Mouse (Mus musculus) macrophage (primary cell): ENCODE data around the gene Mtmr10. TPM values are rescaled to one million over a fixed set of nuclear protein-coding genes. Genes with fewer than 3 reads are reported as not detected.

ENCODE experiments used
- H3K27ac ChIP-seq: fragments of 350-480 bp; formaldehyde crosslinking; 2 replicates; pipeline ENCODE4 v1.9.0; 2021
- H3K36me3 ChIP-seq: fragments of 350-480 bp; formaldehyde crosslinking; 2 replicates; pipeline ENCODE4 v1.9.0; 2021; ENCODE audit errors: inconsistent target
- H3K4me3 ChIP-seq: fragments of 350-480 bp; formaldehyde crosslinking; 2 replicates; pipeline ENCODE4 v1.9.0; 2021; ENCODE audit errors: inconsistent target
- H3K79me2 ChIP-seq: fragments of 350-480 bp; formaldehyde crosslinking; 2 replicates; pipeline ENCODE4 v1.9.0; 2021; ENCODE audit errors: inconsistent target
- WGBS: methylation state at CpG from one replicate; pipeline ENCODE4 v1.1.7; 2026; ENCODE audit warnings: inconsistent platforms; ENCODE audit not compliant: missing documents; 5-methylcytosine and 5-hydroxymethylcytosine counted together
- polyA plus RNA-seq: library from polyadenylated mRNA; stranded (reverse); fragments of 250-400 nt; gene quantifications from 3 replicates; pipeline ENCODE4 v1.2.4, GENCODE M21; 2018; ENCODE audit warnings: inconsistent platforms

The Mtmr10 gene
- polyA plus RNA-seq, 1 experiment from 2014 or later, result 25.6 TPM

DNA sequence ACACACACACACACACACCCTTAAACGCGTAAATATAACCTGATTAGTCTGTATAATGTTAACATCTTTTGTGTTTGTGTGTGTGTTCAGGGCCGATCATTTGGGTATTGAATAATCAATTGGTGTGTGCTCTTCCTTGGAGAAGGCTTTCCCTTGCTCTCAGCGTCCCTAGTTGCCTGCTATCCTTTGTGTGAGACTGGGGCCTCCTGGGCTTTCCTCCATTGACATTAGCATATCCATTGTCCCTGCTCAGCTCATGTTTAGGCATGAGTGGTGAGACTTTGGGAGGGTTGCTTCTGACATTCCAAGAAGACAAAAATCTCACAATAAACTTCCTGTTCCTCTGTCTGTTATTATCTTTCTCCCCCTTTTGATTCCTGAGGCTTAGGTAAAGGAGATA, 15.5 kb upstream of the Mtmr10 start:
- Histone ChIP-seq H3K4me3 (no peak overlapping the region), H3K36me3 (no peaks in the 10 kb centered on the region), H3K27ac (no peak overlapping the region), H3K79me2 (no peaks in the 10 kb centered on the region)
- 63% methylated on average over 4 of the region's 4 CpGs for WGBS

DNA sequence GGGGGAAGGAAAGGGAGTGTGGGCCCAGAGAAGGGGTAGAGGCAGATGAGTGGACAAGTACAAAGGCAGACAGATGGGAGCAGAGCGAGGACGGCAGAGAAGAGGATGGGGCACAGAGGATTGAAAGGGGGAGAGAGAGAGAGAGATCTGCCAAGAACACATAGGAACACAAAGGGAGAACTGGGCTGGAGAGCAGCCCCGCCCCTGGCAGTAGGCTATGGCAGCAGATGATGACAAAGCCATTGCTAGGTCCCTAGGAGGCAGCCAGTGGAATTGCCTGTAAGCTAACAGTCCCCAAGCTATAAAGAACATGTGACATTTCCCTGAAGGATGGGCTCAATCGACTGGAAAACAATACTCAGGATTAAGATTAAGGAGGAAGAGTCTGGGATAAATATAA, 11.9 kb upstream of the Mtmr10 start:
- Histone ChIP-seq H3K4me3 (no peak overlapping the region), H3K79me2 (no peaks in the 10 kb centered on the region), H3K36me3 (no peaks in the 10 kb centered on the region), H3K27ac (no peak overlapping the region)
- WGBS, result 93% methylated on average over 4 of the region's 4 CpGs

DNA sequence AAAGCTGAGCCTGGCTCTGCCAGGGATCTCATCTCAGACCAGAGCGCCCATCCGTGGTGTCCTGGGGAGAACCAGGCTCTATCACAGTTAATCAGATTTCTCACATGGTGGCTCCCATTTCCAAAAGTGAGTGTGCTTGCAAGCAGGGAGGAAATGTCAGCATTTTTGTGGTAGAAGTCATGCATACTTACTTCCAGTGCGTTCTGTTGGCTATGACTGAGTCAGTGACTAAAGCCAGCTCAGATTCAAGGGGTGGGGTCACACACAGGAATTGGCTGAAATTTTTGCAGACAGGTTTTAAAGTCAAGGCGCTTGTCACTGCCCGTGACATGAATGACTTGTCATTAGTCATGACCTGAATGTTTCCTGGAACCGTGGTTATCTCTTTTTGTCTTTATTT, 10.5 kb upstream of the Mtmr10 start:
- WGBS, result 19% methylated on average over 6 of the region's 6 CpGs

DNA sequence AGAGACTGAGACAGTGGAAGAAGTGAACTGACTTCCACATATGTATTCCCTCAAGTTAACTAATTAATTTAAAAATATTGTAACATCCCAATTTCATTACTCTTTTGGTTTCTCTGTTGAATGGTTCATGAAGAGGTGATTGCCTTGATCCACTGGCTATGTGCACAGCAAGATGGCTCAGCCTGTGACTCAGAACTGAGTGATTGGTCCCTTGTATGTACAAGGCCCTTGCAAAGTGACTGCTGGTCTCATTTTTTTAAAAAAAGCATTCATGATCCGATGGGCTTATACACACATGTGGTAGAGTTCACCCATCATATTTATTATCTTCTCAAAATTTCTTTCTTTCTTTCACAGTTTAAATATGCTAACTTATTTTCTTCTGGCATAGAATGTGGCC, 8.9 kb upstream of the Mtmr10 start:
- 80% methylated on average over 1 of the region's 1 CpGs for WGBS

More for the DNA sequence above, 10.5 kb upstream of the Mtmr10 start:
- no peaks in the 10 kb centered on the region for H3K36me3 ChIP-seq
- no peak overlapping the region for H3K4me3 ChIP-seq
- peak overlapping the region; percentile 91 for H3K27ac ChIP-seq
- H3K79me2 ChIP-seq, result no peaks in the 10 kb centered on the region

DNA sequence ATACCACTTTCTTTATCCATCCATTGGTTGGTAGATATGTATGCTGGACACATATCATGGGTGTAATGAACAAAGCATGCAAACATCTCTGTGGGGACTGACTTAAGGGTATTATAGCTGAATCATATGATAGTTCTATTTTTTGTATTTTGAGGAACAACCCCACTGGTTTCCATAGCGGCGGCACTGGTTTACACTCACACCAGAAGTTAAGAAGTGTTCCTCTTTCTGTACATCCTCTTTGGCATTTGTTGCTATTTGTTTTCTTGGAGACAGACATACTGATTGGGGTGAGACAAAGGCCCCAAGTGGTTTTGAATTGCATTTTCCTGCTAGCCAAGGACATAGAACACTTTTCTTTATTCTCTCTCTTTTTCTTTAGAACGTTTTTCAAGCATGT, 7.9 kb upstream of the Mtmr10 start:
- Histone ChIP-seq H3K79me2 (no peaks in the 10 kb centered on the region), H3K4me3 (no peak overlapping the region), H3K36me3 (no peaks in the 10 kb centered on the region), H3K27ac (peak overlapping the region; percentile 91)
- 0% methylated on average over 2 of the region's 3 CpGs for WGBS

More for the DNA sequence above, 8.9 kb upstream of the Mtmr10 start:
- peak overlapping the region; percentile 91 for H3K27ac ChIP-seq
- H3K79me2 ChIP-seq, result no peaks in the 10 kb centered on the region
- H3K36me3 ChIP-seq, result no peaks in the 10 kb centered on the region
- no peak overlapping the region for H3K4me3 ChIP-seq

DNA sequence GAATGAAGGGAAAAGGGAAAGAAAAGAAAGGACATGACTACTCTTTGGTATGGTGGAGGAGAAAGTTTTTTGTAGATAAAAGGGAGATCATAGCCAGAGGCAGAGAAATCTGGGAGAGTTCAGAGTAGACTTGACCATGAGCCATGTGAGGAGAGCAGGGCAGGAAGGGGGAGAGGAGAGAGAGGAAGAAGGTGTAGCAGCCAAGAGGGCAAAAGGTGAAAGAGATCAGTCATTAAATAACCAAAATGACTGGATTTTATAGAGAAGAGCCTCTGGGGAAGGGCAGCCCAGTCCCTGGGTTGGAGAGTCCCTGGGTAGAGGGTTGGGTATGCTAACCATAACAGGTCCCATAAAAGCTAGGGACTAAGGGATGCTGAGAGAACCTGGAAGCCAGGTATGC, 887 bp upstream of the Mtmr10 start:
- H3K4me3 ChIP-seq, result peak overlapping the region; percentile 56
- peak overlapping the region; percentile 84 for H3K27ac ChIP-seq

DNA sequence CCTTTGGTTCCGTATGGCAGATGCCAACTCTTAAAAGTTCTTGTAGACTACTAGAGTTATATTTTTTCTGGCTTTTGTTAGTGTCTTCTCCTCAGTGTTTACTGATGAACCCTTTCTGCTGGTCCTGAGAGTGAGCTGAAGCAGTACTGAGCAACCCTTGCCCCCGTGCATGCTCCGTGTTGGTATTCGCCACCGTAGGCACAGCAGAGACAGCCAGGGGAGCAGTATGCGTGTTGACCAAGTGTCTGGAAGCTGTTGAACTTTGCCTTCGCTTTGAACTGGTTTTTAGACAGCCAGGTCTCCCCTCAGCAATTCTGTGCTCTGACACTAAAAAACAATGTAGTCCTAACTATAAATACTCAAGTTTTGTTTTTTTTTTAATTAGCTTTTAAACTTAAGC, 2.0 kb downstream of the Mtmr10 start:
- H3K79me2 ChIP-seq, result peaks cover 67% of the 10 kb centered on the region
- H3K4me3 ChIP-seq, result peak overlapping the region; percentile 94; the same call in 1 of the 2 replicates
- peaks cover 11% of the 10 kb centered on the region; the same call in 1 of the 2 replicates for H3K36me3 ChIP-seq
- WGBS, result 93% methylated on average over 7 of the region's 7 CpGs
- no peak overlapping the region for H3K27ac ChIP-seq

More for the DNA sequence above, 887 bp upstream of the Mtmr10 start:
- Histone ChIP-seq H3K36me3 (peaks cover 7% of the 10 kb centered on the region; the same call in 1 of the 2 replicates), H3K79me2 (peaks cover 38% of the 10 kb centered on the region)

DNA sequence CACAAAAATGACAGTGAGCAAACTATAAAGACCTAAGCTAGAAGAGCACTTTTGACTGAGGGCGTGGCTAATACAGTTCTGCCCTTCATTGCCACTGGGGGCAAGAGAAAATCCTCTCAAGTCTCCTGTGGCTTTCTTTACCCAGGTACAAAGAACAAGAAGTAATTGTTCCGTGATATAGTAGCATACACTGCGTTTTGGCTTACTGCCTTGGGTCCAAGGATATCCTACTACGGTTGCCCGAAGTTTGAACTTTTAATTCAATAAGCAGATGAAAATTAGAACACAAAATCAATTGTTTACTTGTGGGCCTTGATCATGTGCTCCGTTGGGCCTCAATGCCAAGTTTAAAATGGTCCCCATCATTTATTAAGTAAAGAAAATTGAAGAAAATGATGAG, 3.0 kb downstream of the Mtmr10 start:
- Histone ChIP-seq H3K4me3 (no peak overlapping the region), H3K27ac (no peak overlapping the region)
- WGBS, result 100% methylated on average over 6 of the region's 6 CpGs

DNA sequence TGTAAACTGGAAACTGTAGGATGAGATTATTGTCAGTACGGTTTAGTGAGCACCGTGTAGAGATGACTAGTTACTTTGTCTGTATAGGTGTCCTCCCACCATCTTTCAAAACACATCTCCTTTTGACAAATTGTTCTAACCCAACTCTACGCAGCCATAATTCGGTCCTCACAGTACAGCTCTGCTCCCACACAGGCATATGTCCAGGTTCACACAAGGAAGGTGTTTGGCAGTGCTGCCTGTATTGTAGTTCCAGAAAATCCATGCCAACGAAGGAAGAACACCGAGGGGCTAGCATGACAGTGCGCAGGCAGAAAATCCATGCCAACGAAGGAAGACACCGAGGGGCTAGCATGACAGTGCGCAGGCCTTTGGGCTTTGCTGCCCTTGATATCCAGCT, 4.3 kb downstream of the Mtmr10 start:
- Histone ChIP-seq H3K36me3 (peaks cover 13% of the 10 kb centered on the region; the same call in 1 of the 2 replicates), H3K4me3 (no peak overlapping the region), H3K79me2 (peaks cover 90% of the 10 kb centered on the region), H3K27ac (no peak overlapping the region)
- 98% methylated on average over 10 of the region's 10 CpGs for WGBS

More for the DNA sequence above, 3.0 kb downstream of the Mtmr10 start:
- Histone ChIP-seq H3K79me2 (peaks cover 77% of the 10 kb centered on the region), H3K36me3 (peaks cover 13% of the 10 kb centered on the region; the same call in 1 of the 2 replicates)

DNA sequence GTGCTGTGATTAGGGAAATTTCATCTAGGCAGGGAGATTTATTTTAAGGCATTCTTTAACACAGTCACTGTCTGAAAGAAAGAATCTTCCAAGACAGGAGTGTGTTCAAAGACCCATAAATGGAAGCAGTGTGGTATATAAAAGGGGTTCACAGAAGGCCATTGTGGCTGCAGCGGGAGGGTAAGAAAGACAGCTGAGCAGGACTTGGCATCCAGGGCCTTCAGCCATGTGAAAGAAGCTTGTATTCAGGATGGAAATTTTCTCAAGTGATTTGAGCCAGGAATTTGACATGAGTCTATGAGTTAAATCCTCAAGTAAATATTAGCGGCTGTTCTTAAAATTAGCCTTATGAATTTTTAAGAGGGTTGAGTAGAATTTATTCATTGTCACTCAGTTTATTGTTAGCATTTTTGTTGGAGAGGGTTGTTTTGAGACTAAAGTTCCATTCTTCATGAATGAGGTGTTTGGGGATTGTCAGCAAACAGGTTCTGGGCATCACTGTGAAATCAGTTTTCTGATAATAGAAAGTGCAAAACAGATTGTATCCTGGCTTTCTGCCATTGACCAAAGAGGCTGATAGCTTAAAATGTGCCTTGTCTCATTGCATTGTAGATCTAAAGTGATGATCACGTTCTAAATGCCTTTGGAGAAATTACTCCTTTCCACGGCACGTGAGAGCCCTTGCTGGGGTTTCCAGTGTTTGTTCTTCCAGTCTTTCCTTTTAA, 9.0 kb downstream of the Mtmr10 start:
- Histone ChIP-seq H3K4me3 (no peak overlapping the region), H3K79me2 (peaks cover 65% of the 10 kb centered on the region), H3K36me3 (peaks cover 43% of the 10 kb centered on the region; the same call in 1 of the 2 replicates), H3K27ac (no peak overlapping the region)
- 89% methylated on average over 5 of the region's 5 CpGs for WGBS

DNA sequence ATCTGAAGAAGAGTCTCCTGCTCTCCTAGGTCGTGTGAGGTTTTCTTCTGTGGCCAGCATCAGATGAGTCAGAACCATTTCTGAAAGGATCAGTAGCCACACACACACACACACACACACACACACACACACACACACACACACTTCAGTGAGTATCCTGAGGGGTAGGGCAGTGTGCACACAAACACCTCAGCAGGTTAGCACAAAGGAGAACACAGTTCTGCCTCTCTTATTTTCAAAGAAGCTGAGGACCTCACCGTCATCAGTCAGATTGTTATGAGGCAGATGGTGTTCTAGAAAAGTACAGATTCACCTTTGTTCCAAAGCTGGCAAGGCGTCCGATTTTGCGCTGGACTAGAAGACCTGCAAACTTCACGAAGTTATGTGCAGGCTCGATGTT, 22.8 kb downstream of the Mtmr10 start:
- Histone ChIP-seq H3K36me3 (peaks cover 68% of the 10 kb centered on the region), H3K4me3 (no peak overlapping the region)
- 92% methylated on average over 7 of the region's 7 CpGs for WGBS

DNA sequence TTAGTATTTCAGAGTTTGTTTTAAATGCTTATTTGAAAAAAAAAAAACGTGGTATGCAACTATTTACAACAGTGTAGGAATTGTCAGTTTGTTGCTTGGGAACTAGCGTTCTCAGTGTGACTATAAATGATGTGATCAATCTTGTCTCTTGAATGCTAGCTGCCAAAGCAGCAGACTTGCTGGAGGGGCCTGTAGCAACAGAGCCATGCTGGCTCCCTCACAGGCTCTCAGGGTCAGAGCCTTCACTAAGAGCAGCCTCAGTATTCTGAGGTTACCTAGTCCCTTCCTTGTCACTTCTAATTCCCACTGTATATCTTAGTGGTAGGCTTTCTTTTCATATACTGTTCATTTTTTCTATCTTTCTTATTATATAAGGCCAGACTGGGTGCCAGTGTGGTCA, 23.3 kb downstream of the Mtmr10 start:
- Histone ChIP-seq H3K4me3 (no peak overlapping the region), H3K36me3 (peaks cover 69% of the 10 kb centered on the region), H3K27ac (no peak overlapping the region), H3K79me2 (no peaks in the 10 kb centered on the region)
- 85% methylated on average over 2 of the region's 2 CpGs for WGBS

More for the DNA sequence above, 22.8 kb downstream of the Mtmr10 start:
- Histone ChIP-seq H3K79me2 (no peaks in the 10 kb centered on the region), H3K27ac (no peak overlapping the region)

DNA sequence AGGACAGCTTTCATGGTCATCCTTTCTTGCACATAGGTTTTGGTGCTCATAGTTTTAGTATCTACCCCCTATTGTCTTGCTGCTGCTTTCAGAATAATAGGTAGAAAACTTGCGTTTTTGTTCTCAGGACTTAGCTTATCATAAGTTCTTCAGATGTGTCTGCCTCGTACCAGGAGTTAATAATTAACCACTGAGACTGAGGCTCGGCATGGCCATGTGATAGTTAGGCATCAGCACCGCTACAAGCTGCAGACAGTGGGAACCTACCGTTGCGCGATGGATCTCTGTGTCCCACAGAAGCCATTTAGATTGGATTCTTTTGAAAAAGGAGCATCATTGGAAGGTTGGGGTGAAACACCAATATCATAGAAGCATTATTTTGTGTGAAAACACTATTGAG, 25.4 kb downstream of the Mtmr10 start:
- Histone ChIP-seq H3K27ac (no peak overlapping the region), H3K4me3 (no peak overlapping the region), H3K36me3 (peaks cover 71% of the 10 kb centered on the region), H3K79me2 (no peaks in the 10 kb centered on the region)
- 94% methylated on average over 7 of the region's 7 CpGs for WGBS

DNA sequence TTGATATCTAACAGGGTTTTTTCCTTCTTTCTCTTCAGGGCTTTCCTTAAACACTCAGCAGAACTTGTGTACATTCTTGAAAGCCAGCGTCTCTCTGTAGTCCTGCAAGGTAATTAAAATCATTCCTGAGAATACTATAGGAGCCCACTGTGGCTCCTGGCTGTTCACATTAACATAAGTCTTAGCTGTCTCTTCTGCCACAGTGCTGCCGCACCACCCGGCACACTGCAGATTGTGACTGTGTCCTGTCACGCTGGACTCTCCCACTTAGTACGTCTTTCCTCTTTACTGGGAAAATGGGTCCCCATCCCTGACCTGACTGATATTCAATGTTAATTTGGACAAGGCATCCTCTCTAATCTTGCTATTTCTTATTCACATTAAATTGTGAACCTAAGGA, 33.7 kb downstream of the Mtmr10 start:
- Histone ChIP-seq H3K4me3 (no peak overlapping the region), H3K36me3 (peaks cover 78% of the 10 kb centered on the region), H3K27ac (no peak overlapping the region), H3K79me2 (no peaks in the 10 kb centered on the region)
- 97% methylated on average over 5 of the region's 5 CpGs for WGBS

DNA sequence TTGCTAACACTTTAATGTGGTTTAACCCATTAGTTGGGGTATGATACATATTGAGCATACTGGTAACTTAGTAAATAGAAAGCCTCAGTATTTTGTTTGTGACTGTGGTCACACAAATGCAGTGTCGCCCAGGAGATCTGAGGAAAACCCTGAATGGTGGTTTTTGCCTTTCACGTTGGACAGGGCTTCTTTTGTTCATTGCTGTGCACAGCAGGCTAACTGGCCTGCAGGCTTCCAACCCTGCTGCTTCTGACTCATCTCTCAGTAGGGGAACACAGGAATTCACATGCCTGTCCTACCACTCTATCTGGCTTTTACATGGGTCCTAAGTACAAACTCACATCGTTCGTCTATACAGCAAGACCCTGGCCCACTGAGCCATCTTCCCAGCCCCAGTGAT, 34.2 kb downstream of the Mtmr10 start:
- H3K27ac ChIP-seq, result no peak overlapping the region
- no peaks in the 10 kb centered on the region for H3K79me2 ChIP-seq
- WGBS, result 95% methylated on average over 4 of the region's 4 CpGs
- peaks cover 78% of the 10 kb centered on the region for H3K36me3 ChIP-seq
- H3K4me3 ChIP-seq, result no peak overlapping the region
